Mouse (Mus musculus) CD4-positive, CD25-positive, alpha-beta regulatory T cell, adult 9 weeks (primary cell): Measurements from ENCODE around the gene Rbpjl. TPM values are rescaled to one million over a fixed set of nuclear protein-coding genes. Genes with fewer than 3 reads are reported as not detected.

ENCODE experiments used
- polyA plus RNA-seq: library from polyadenylated mRNA; unstranded; fragments of 100-300 nt; shearing (Covaris generic); gene quantifications from one replicate; pipeline ENCODE4 v1.2.1, GENCODE M21; 2017

Rbpjl gene
- not detected for polyA plus RNA-seq

GRCm38 (mm10) chr2:164402906-164403305, at the start of gene Rbpjl:
TSS of gene Rbpjl (plus strand) at chr2:164403141.

GRCm38 (mm10) chr2:164389020-164389419, 13.9 kb upstream of the Rbpjl start, which contains the start of gene Slpi:
TSS of gene Slpi (minus strand) at chr2:164389095.

GRCm38 (mm10) chr2:164405060-164405459, 2.1 kb downstream of the Rbpjl start, which contains the start of gene Matn4:
TSS of gene Matn4 (minus strand) at chr2:164405160.

GRCm38 (mm10) chr2:164443460-164444000, 40.6 kb downstream of the Rbpjl start, which contains the start of gene Sdc4:
TSS of gene Sdc4 (minus strand) at chr2:164443887.

DNA sequence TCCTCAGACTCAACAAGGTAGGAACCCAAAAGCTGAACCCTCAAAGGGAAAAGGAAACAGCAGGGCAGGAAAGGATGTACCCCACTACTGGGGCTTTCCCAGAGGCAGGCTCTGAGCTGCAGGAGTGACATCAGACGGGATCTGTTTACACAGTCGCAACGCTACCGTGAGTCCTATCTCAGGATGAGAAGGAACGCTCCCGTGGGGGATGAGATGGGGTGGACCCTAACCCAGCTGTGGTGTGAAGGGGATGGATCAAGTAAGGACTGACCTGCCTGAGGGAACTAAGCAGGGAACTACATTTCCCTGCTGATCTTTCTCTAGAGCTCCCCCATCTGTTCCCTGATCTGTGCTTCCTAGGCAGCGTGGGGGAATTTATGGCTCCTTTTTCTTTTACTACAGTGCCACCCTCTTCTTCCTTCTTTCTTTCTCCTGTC, 53.9 kb downstream of the Rbpjl start, which contains the start of gene Sys1:
TSS of gene Sys1 (plus strand) at position 101 of the 437 bp plus-strand sequence.

GRCm38 (mm10) chr2:164460745-164461551, 58.0 kb downstream of the Rbpjl start, which contains the start of gene Gm20458:
TSS of gene Gm20458 (plus strand) at chr2:164460967.

Other genes with a start within 250 kb of the Rbpjl start
- not detected for gene Kcns1, start 232.0 kb upstream of the Rbpjl start, polyA plus RNA-seq
- not detected for gene Wfdc5, start 220.4 kb upstream of the Rbpjl start, polyA plus RNA-seq
- not detected for gene Wfdc12, start 212.5 kb upstream of the Rbpjl start, polyA plus RNA-seq
- gene Wfdc15a, start 203.0 kb upstream of the Rbpjl start, polyA plus RNA-seq: not detected
- gene Wfdc15b, start 181.5 kb upstream of the Rbpjl start, polyA plus RNA-seq: not detected
- not detected for gene Svs2, start 164.7 kb upstream of the Rbpjl start, polyA plus RNA-seq
- gene Svs3b, start 146.5 kb upstream of the Rbpjl start, polyA plus RNA-seq: not detected
- gene Svs4, start 124.7 kb upstream of the Rbpjl start, polyA plus RNA-seq: not detected
- gene Svs3a, start 113.9 kb upstream of the Rbpjl start, polyA plus RNA-seq: not detected
- not detected for gene Svs6, start 86.4 kb upstream of the Rbpjl start, polyA plus RNA-seq
- not detected for gene Svs5, start 70.4 kb upstream of the Rbpjl start, polyA plus RNA-seq
- gene Slpi, start 14.0 kb upstream of the Rbpjl start, polyA plus RNA-seq: 5.8 TPM
- not detected for gene Matn4, start 2.0 kb downstream of the Rbpjl start, polyA plus RNA-seq
- 25.2 TPM for gene Sdc4, start 40.7 kb downstream of the Rbpjl start, polyA plus RNA-seq
- gene Sys1, start 53.8 kb downstream of the Rbpjl start, polyA plus RNA-seq: 18.6 TPM
- not detected for gene Gm20458, start 57.8 kb downstream of the Rbpjl start, polyA plus RNA-seq
- gene Trp53tg5, start 70.6 kb downstream of the Rbpjl start, polyA plus RNA-seq: not detected
- 4.5 TPM for gene Dbndd2, start 83.0 kb downstream of the Rbpjl start, polyA plus RNA-seq
- 38.2 TPM for gene Pigt, start 94.4 kb downstream of the Rbpjl start, polyA plus RNA-seq
- 2.6 TPM for gene Wfdc2, start 159.3 kb downstream of the Rbpjl start, polyA plus RNA-seq
- gene Spint3, start 170.3 kb downstream of the Rbpjl start, polyA plus RNA-seq: not detected
- gene Wfdc6a, start 182.3 kb downstream of the Rbpjl start, polyA plus RNA-seq: not detected
- not detected for gene Eppin, start 190.5 kb downstream of the Rbpjl start, polyA plus RNA-seq
- not detected for gene Wfdc6b, start 210.4 kb downstream of the Rbpjl start, polyA plus RNA-seq
- gene Wfdc8, start 210.5 kb downstream of the Rbpjl start, polyA plus RNA-seq: not detected
- gene Wfdc16, start 235.7 kb downstream of the Rbpjl start, polyA plus RNA-seq: not detected